Mouse (Mus musculus) neural tube, embryonic 10.5 days (tissue): ENCODE measurements around the gene Acta2.

ENCODE experiments used
- DNase-seq: peaks from one replicate; pipeline ENCODE4 v3.0.0-alpha.2; 2017; ENCODE audit warnings: low spot score; ENCODE audit errors: extremely low spot score

Gene Acta2

DNA sequence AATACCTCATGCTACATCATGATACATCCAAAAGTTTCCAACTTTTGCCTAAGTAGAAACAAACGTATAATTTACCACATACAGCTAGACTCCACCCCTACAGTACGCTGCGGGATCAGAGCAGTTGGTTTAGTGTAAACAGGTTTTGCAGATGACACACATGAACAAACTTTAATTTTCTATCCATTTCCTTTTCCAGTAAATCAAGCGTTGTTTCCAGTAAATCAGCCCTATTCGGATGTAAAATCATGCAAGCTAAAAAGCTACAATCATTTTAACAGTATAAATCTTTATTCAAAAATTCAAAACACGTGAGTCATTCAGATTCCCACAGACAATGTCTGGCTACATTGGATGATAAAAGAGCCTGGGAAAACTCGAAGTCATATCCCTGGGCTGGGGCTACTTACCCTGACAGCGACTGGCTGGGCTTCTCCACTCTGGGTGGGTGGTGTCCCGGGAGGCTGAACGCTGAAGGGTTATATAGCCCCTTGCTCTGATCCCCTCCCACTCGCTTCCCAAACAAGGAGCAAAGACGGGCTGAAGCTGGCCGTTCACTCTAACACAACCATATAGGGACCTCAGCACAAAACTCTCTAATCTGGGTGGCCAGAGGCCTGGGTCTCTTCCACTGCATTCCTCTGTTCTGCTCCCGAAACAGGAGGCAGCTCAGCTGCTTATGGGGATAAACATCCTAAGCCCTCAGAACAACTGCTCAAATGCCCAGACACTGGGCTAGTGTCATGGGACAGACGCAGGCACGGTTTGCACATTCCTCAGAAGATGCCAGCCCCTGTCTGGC, at the start of gene Acta2:
Acta2 (minus strand) TSS at position 711 of the 802 bp plus-strand sequence.
- DNase-seq, result no peak

- no peak for DNase-seq
Measured at GRCm38 (mm10) chr19:34304917-34305316, 49.5 kb upstream of the Acta2 start.

DNA sequence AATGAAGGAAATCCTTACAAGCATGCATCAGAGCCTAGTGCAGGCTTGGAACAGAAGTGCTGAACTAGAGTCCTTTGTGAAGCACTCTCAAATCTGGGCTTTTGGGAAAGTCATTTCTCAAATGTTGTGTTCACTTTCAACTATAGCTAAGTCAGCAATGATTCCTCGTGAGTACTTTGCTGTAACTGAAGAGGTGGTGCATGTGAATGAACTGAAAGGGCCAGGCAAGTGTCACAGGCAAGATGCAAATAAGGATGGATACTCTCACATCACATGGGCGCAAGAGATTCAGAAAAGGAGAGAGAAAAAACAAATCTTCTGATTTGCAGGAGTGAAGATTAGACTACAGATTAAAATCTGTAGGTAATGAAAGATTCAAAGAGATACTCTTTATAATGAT, 45.0 kb upstream of the Acta2 start:
- no peak for DNase-seq

GRCm38 (mm10) chr19:34299229-34299628, 43.8 kb upstream of the Acta2 start:
- DNase-seq, result no peak

- no peak for DNase-seq
Measured at GRCm38 (mm10) chr19:34298531-34298930, 43.1 kb upstream of the Acta2 start.

DNA sequence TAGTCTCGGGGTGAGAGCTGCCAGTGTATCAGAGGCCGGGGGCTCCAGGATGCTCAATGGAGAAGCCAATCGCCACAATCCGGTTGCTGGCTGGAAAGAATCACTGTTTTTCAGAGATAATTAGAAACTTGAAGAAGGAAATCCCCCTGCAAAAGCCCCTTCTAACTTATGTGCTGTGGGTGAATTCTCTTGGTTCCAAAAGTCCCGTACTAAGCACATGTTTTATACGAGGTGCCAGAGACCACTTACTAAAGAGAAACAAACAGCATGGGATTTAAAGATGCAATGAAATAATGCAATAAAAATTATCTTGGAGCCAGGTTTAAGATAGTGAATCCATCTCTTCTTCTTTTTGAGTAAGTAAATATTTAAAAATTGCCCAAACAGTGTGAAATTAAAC, 40.1 kb upstream of the Acta2 start:
- DNase-seq, result no peak

GRCm38 (mm10) chr19:34293376-34293947, 38.1 kb upstream of the Acta2 start:
- DNase-seq, result no peak

- DNase-seq, result no peak
Measured at GRCm38 (mm10) chr19:34292701-34293100, 37.3 kb upstream of the Acta2 start.

GRCm38 (mm10) chr19:34291956-34292355, 36.6 kb upstream of the Acta2 start:
- no peak for DNase-seq

DNA sequence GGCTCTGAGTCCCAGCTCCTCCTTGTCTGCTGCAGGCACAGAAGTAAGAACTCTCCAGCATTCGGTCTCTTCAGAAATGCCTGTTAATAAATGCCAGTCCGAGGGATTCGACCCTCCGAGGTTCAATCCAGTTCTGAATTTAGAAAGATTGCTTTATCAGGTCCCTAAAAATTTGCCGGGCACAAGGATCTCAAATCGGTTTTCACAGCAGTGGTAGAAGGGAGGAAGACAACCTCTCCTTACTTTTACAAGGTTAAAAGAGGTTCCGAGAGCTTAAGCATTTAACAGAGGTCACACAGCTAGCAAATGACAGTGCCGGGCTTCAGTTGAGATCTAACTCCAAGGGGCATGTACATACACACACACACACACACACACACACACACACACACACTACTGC, 36.0 kb upstream of the Acta2 start:
- DNase-seq, result no peak

- DNase-seq, result no peak
Measured at GRCm38 (mm10) chr19:34290872-34291341, 35.5 kb upstream of the Acta2 start.

GRCm38 (mm10) chr19:34289948-34290789, 34.8 kb upstream of the Acta2 start, which contains the start of gene Fas:
TSS of gene Fas (plus strand) at chr19:34290666.
- DNase-seq, result peak; percentile 54

- no peak for DNase-seq
Measured at GRCm38 (mm10) chr19:34288696-34289095, 33.3 kb upstream of the Acta2 start.

GRCm38 (mm10) chr19:34287656-34288415, 32.4 kb upstream of the Acta2 start:
- DNase-seq, result no peak

GRCm38 (mm10) chr19:34287221-34287620, 31.8 kb upstream of the Acta2 start:
- DNase-seq, result no peak

GRCm38 (mm10) chr19:34284826-34285225, 29.4 kb upstream of the Acta2 start:
- no peak for DNase-seq

GRCm38 (mm10) chr19:34284383-34284782, 29.0 kb upstream of the Acta2 start:
- DNase-seq, result no peak

DNA sequence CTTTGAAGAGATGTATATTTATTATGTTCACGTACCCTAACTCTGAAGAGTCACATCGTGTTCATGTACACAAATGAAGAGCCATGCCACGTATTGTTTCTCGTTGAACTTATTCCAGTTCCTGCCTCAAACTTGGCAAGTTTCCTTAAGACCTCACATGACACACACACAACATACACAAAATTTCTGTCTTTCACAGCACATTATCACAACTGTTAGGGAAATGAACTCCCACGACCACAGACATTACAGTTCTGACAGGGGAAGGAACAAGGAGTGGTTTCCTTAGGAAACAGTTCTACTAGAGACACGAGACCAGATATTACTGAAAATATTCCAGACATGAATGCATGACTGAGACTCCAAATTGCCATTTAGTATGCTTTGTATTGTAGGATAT, 28.2 kb upstream of the Acta2 start:
- DNase-seq, result no peak

- DNase-seq, result no peak
Measured at GRCm38 (mm10) chr19:34278078-34278477, 22.7 kb upstream of the Acta2 start.

DNA sequence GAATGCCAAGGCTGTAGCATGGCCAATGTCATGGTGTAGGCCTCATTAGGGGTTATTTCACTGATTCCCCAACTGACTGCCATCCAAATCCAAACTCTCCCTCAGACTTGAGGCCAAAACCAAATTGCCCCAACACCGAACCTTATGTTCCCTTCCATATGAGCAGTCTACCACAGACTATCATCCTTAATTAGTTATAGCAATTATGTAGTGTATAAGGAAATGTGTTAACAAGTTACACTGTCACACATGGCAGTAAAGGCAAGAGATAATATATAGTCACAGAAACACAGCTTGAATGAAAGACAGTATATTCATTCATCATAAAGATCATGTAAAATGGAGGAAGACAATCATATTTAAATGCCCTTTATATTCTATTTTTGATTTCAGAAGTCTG, 17.7 kb upstream of the Acta2 start:
- no peak for DNase-seq

GRCm38 (mm10) chr19:34270824-34271464, 15.6 kb upstream of the Acta2 start:
- DNase-seq, result no peak
